Mouse (Mus musculus) hindbrain, embryonic 13.5 days (tissue): Measurements from ENCODE around the gene Col5a1. TPM values are rescaled to one million over a fixed set of nuclear protein-coding genes. Genes with fewer than 3 reads are reported as not detected.

ENCODE experiments used
- ATAC-seq: fragments of 200-750 bp; cut with Nextera tagmentation; 2 replicates; pipeline ENCODE4 v1.8.0; 2017; ENCODE audit warnings: moderate TSS enrichment; ENCODE audit not compliant: low FRiP score
- H3K27ac ChIP-seq: fragments of 300-500 bp; sonication (generic); 2 replicates; pipeline ENCODE4 v1.5.1; 2015; ENCODE audit warnings: inconsistent platforms, mild to moderate bottlenecking, moderate library complexity
- H3K27me3 ChIP-seq: fragments of 300-500 bp; sonication (generic); 2 replicates; pipeline ENCODE4 v1.6.1; 2015; ENCODE audit warnings: mild to moderate bottlenecking, inconsistent platforms
- H3K36me3 ChIP-seq: fragments of 300-500 bp; sonication (generic); 2 replicates; pipeline ENCODE4 v1.6.1; 2015; ENCODE audit warnings: mild to moderate bottlenecking, inconsistent platforms
- H3K4me1 ChIP-seq: fragments of 300-500 bp; sonication (generic); replicated peaks from 2 replicates; pipeline ENCODE4 v1.6.1; 2015; ENCODE audit warnings: inconsistent platforms
- H3K4me2 ChIP-seq: fragments of 300-500 bp; sonication (generic); 2 replicates; pipeline ENCODE4 v1.6.1; 2015; ENCODE audit warnings: inconsistent platforms, mild to moderate bottlenecking, moderate library complexity
- H3K4me3 ChIP-seq: fragments of 300-500 bp; sonication (generic); 2 replicates; pipeline ENCODE4 v1.5.1; 2015; ENCODE audit warnings: mild to moderate bottlenecking, inconsistent platforms
- H3K9ac ChIP-seq: fragments of 300-500 bp; sonication (generic); 2 replicates; pipeline ENCODE4 v1.6.1; 2015; ENCODE audit warnings: mild to moderate bottlenecking, inconsistent platforms
- H3K9me3 ChIP-seq: fragments of 300-500 bp; sonication (generic); 2 replicates; pipeline ENCODE4 v1.6.1; 2016; ENCODE audit warnings: inconsistent platforms
- WGBS: fragments of 180-500 bp; shearing (Covaris S2); methylation state at CpG from one replicate; pipeline ENCODE4 v1.1.7; 2015; 5-methylcytosine and 5-hydroxymethylcytosine counted together
- polyA plus RNA-seq: library from polyadenylated mRNA; unstranded; fragments of >200 nt; fragmentation: Nextera tagmentation; extraction: Ambion mirVana; gene quantifications from 2 replicates; pipeline ENCODE4 v1.2.1, GENCODE M21; 2015

Col5a1 gene
- polyA plus RNA-seq, 1 experiment from 2014 or later = 15.4 TPM

DNA sequence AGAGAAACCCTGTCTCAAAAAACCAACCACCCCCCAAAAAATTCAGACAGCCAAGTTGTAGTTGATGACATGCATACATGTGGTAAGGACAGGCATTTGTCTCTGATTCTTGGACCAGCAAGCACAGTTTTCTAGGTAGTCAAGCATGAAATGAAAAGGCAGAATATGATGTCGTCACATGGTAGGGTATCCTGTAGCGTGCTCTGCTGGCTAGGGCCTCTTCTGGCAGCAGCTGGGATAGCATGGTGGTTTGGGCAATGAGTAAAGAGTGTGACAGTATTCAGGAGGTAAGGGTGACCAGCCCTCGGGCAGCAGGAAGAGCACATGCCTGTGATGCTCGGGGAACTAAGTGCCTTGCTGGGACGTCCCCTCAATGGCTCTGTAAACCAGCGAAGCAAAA, 73.0 kb downstream of the Col5a1 start:
- Histone ChIP-seq H3K4me1 (peaks cover 29% of the 10 kb centered on the region), H3K9ac (no peak overlapping the region), H3K27me3 (peaks cover 4% of the 10 kb centered on the region; the same call in 1 of the 2 replicates), H3K36me3 (no peaks in the 10 kb centered on the region), H3K4me3 (no peak overlapping the region), H3K4me2 (no peak overlapping the region), H3K9me3 (no peaks in the 10 kb centered on the region), H3K27ac (no peak overlapping the region)
- no peak for ATAC-seq
- WGBS = 82% methylated on average over 6 of the region's 6 CpGs

- Histone ChIP-seq H3K9ac (no peak overlapping the region), H3K4me1 (peaks cover 22% of the 10 kb centered on the region), H3K4me3 (no peak overlapping the region), H3K27me3 (peaks cover 4% of the 10 kb centered on the region; the same call in 1 of the 2 replicates), H3K36me3 (no peaks in the 10 kb centered on the region), H3K9me3 (no peaks in the 10 kb centered on the region), H3K4me2 (no peak overlapping the region), H3K27ac (no peak overlapping the region)
- 100% methylated on average over 2 of the region's 2 CpGs for WGBS
- no peak for ATAC-seq
Measured at GRCm38 (mm10) chr2:27961190-27961589, 75.0 kb downstream of the Col5a1 start.

GRCm38 (mm10) chr2:27962406-27962805, 76.2 kb downstream of the Col5a1 start:
- H3K36me3 ChIP-seq = no peaks in the 10 kb centered on the region
- H3K9ac ChIP-seq = no peak overlapping the region
- H3K4me3 ChIP-seq = no peak overlapping the region
- peaks cover 4% of the 10 kb centered on the region; the same call in 1 of the 2 replicates for H3K27me3 ChIP-seq
- peaks cover 10% of the 10 kb centered on the region for H3K4me1 ChIP-seq
- H3K4me2 ChIP-seq = no peak overlapping the region
- ATAC-seq = no peak
- H3K27ac ChIP-seq = no peak overlapping the region
- no peaks in the 10 kb centered on the region for H3K9me3 ChIP-seq
- 91% methylated on average over 3 of the region's 3 CpGs for WGBS

GRCm38 (mm10) chr2:27969158-27969557, 82.9 kb downstream of the Col5a1 start:
- H3K4me3 ChIP-seq = no peak overlapping the region
- peak overlapping the region; percentile 48; the same call in 1 of the 2 replicates for H3K27ac ChIP-seq
- H3K4me2 ChIP-seq = no peak overlapping the region
- 16% methylated on average over 6 of the region's 6 CpGs for WGBS
- no peak overlapping the region for H3K9ac ChIP-seq
- ATAC-seq = 0 out of 2 replicates have a peak, but pooled peaks have one; percentile 33
- no peaks in the 10 kb centered on the region for H3K9me3 ChIP-seq
- H3K4me1 ChIP-seq = peaks cover 15% of the 10 kb centered on the region
- no peaks in the 10 kb centered on the region for H3K36me3 ChIP-seq
- no peaks in the 10 kb centered on the region for H3K27me3 ChIP-seq

GRCm38 (mm10) chr2:27973840-27974239, 87.6 kb downstream of the Col5a1 start:
- Histone ChIP-seq H3K36me3 (no peaks in the 10 kb centered on the region), H3K27ac (no peak overlapping the region), H3K4me3 (no peak overlapping the region), H3K27me3 (no peaks in the 10 kb centered on the region), H3K4me2 (no peak overlapping the region), H3K4me1 (peaks cover 17% of the 10 kb centered on the region), H3K9me3 (no peaks in the 10 kb centered on the region), H3K9ac (no peak overlapping the region)
- ATAC-seq = no peak
- WGBS = 44% methylated on average over 3 of the region's 3 CpGs

- no peak for ATAC-seq
- H3K36me3 ChIP-seq = no peaks in the 10 kb centered on the region
- no peaks in the 10 kb centered on the region for H3K27me3 ChIP-seq
- no peak overlapping the region for H3K27ac ChIP-seq
- no peak overlapping the region for H3K9ac ChIP-seq
- H3K9me3 ChIP-seq = no peaks in the 10 kb centered on the region
- no peak overlapping the region for H3K4me3 ChIP-seq
- H3K4me1 ChIP-seq = peaks cover 12% of the 10 kb centered on the region; the same call in 1 of the 2 replicates
- 70% methylated on average over 3 of the region's 3 CpGs for WGBS
- no peak overlapping the region for H3K4me2 ChIP-seq
Measured at GRCm38 (mm10) chr2:27975786-27976185, 89.6 kb downstream of the Col5a1 start.

DNA sequence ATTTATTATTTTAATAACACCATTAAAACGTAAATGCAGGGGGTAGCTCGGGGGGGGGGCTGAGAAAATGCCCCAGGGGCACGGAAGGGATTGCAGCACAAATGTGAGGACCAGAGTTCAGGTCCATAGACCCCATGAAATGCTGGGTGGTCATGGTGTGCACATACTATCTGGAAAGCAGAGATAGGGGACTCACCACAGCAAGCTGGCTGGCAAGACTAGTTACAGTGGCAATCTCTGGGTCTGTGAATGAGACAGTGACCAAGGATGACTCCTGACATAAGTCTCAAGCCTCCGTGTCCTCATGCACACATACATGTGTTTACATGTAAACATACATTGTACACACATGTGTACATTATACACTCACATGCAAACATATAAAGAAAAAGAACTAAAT, 90.3 kb downstream of the Col5a1 start:
- peaks cover 11% of the 10 kb centered on the region; the same call in 1 of the 2 replicates for H3K4me1 ChIP-seq

DNA sequence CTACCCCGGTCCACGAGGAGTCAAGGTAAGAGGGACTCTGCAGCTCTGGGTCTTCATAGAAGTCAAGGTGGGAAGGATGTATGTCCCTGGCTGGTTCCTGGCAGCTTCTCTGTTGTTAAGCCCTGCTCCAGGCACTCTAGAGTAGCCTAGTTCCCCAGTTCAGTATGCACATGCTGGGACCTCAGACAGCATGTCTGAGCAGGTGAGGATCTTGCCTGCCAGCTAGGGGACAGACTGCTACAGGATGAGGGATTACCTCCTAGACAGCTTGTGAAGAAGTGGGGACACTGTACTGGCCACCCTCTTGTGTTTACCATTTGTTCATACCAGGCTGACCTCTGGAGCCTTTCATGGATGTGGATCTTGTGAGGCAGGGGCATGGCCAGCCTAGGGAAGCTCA, 94.8 kb downstream of the Col5a1 start:
- Histone ChIP-seq H3K36me3 (no peaks in the 10 kb centered on the region), H3K9ac (no peak overlapping the region), H3K4me2 (no peak overlapping the region), H3K27ac (no peak overlapping the region), H3K9me3 (no peaks in the 10 kb centered on the region), H3K27me3 (no peaks in the 10 kb centered on the region), H3K4me3 (no peak overlapping the region), H3K4me1 (peaks cover 3% of the 10 kb centered on the region; the same call in 1 of the 2 replicates)
- no peak for ATAC-seq
- WGBS = 92% methylated on average over 2 of the region's 2 CpGs

More for the DNA sequence above, 90.3 kb downstream of the Col5a1 start:
- no peak overlapping the region for H3K4me3 ChIP-seq
- no peaks in the 10 kb centered on the region for H3K9me3 ChIP-seq
- no peaks in the 10 kb centered on the region for H3K36me3 ChIP-seq
- H3K27ac ChIP-seq = no peak overlapping the region; the same call in 1 of the 2 replicates
- H3K4me2 ChIP-seq = no peak overlapping the region
- no peak overlapping the region for H3K9ac ChIP-seq
- ATAC-seq = no peak
- H3K27me3 ChIP-seq = no peaks in the 10 kb centered on the region
- 70% methylated on average over 4 of the region's 4 CpGs for WGBS

GRCm38 (mm10) chr2:27981621-27982535, 95.7 kb downstream of the Col5a1 start:
- no peak overlapping the region for H3K4me3 ChIP-seq
- no peak for ATAC-seq
- no peak overlapping the region for H3K9ac ChIP-seq
- no peak overlapping the region for H3K4me2 ChIP-seq
- H3K27me3 ChIP-seq = no peaks in the 10 kb centered on the region
- H3K36me3 ChIP-seq = no peaks in the 10 kb centered on the region
- peaks cover 3% of the 10 kb centered on the region; the same call in 1 of the 2 replicates for H3K4me1 ChIP-seq
- 89% methylated on average over 14 of the region's 14 CpGs for WGBS
- H3K27ac ChIP-seq = no peak overlapping the region
- H3K9me3 ChIP-seq = no peaks in the 10 kb centered on the region

- H3K4me2 ChIP-seq = no peak overlapping the region
- no peaks in the 10 kb centered on the region for H3K9me3 ChIP-seq
- peaks cover 3% of the 10 kb centered on the region; the same call in 1 of the 2 replicates for H3K4me1 ChIP-seq
- no peak overlapping the region for H3K27ac ChIP-seq
- H3K9ac ChIP-seq = no peak overlapping the region
- H3K36me3 ChIP-seq = no peaks in the 10 kb centered on the region
- no peaks in the 10 kb centered on the region for H3K27me3 ChIP-seq
- no peak for ATAC-seq
- no peak overlapping the region for H3K4me3 ChIP-seq
Measured at GRCm38 (mm10) chr2:27983093-27983492, 96.9 kb downstream of the Col5a1 start.

DNA sequence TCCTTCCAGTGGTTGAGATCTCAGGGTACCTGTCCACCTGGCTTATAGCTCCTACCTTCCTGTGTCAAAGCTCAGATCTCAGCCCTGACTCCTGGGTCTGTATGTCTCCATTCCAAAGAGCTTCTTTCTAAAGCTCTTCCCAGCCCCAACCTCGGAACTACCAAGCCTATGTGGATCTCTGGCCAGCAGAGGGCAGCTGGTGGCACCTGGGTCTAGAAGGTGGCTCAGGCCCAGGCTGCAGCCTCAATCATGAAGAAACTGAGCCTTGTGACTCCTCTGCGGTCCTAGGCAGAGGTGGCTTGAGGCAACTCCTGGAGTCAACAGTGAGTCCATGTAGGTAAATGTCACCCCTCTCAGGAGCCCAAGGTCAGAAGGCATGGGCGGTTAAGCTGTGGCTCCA, 97.7 kb downstream of the Col5a1 start:
- ATAC-seq = no peak
- Histone ChIP-seq H3K36me3 (no peaks in the 10 kb centered on the region), H3K4me3 (no peak overlapping the region), H3K9me3 (no peaks in the 10 kb centered on the region), H3K27me3 (no peaks in the 10 kb centered on the region), H3K4me2 (no peak overlapping the region), H3K27ac (no peak overlapping the region), H3K4me1 (peaks cover 3% of the 10 kb centered on the region; the same call in 1 of the 2 replicates), H3K9ac (no peak overlapping the region)
- 57% methylated on average over 3 of the region's 3 CpGs for WGBS

- Histone ChIP-seq H3K4me2 (no peak overlapping the region), H3K27me3 (no peaks in the 10 kb centered on the region), H3K9ac (no peak overlapping the region; the same call in 1 of the 2 replicates), H3K9me3 (no peaks in the 10 kb centered on the region), H3K4me3 (no peak overlapping the region), H3K36me3 (no peaks in the 10 kb centered on the region), H3K27ac (no peak overlapping the region), H3K4me1 (no peaks in the 10 kb centered on the region)
- ATAC-seq = no peak
- 94% methylated on average over 4 of the region's 4 CpGs for WGBS
Measured at GRCm38 (mm10) chr2:27986751-27987150, 100.5 kb downstream of the Col5a1 start.
